Mouse (Mus musculus) forebrain, embryonic 16.5 days (tissue): Measurements from ENCODE around the gene Nicn1. TPM values are rescaled to one million over a fixed set of nuclear protein-coding genes. Genes with fewer than 3 reads are reported as not detected.
"Not testable (repeated sequence)": the region's sequence is repeated elsewhere in the genome, so short reads cannot be mapped to it uniquely, and the experiment has no call there.

Experiments
- ATAC-seq: fragments of 200-750 bp; cut with Nextera tagmentation; 2 replicates; pipeline ENCODE4 v1.8.0; 2017; ENCODE audit warnings: mild to moderate bottlenecking, moderate library complexity
- H3K27ac ChIP-seq: fragments of 300-500 bp; sonication (generic); 2 replicates; pipeline ENCODE4 v1.5.1; 2014; ENCODE audit warnings: low read length, control low read depth
- H3K27me3 ChIP-seq: fragments of 300-500 bp; sonication (generic); replicated peaks from 2 replicates; pipeline ENCODE4 v1.6.1; 2014; ENCODE audit warnings: low read length; ENCODE audit not compliant: control insufficient read depth, insufficient read depth
- H3K36me3 ChIP-seq: fragments of 300-500 bp; sonication (generic); 2 replicates; pipeline ENCODE4 v1.6.1; 2014; ENCODE audit not compliant: control insufficient read depth, insufficient read depth
- H3K4me1 ChIP-seq: fragments of 300-500 bp; sonication (generic); replicated peaks from 2 replicates; pipeline ENCODE4 v1.6.1; 2014; ENCODE audit warnings: low read length; ENCODE audit not compliant: control insufficient read depth, insufficient read depth
- H3K4me2 ChIP-seq: fragments of 300-500 bp; sonication (generic); 2 replicates; pipeline ENCODE4 v1.6.1; 2014; ENCODE audit warnings: mild to moderate bottlenecking, low read length, control low read depth
- H3K4me3 ChIP-seq: fragments of 300-500 bp; sonication (generic); replicated peaks from 2 replicates; pipeline ENCODE4 v1.5.1; 2014; ENCODE audit warnings: mild to moderate bottlenecking, low read length, control low read depth
- H3K9ac ChIP-seq: fragments of 300-500 bp; sonication (generic); replicated peaks from 2 replicates; pipeline ENCODE4 v1.6.1; 2014; ENCODE audit warnings: low read depth, low read length, control low read depth
- H3K9me3 ChIP-seq: fragments of 300-500 bp; sonication (generic); 2 replicates; pipeline ENCODE4 v1.6.1; 2016; ENCODE audit warnings: low read length; ENCODE audit not compliant: control insufficient read depth
- WGBS: fragments of 180-500 bp; shearing (Covaris S2); extraction: QIAGEN DNeasy Blood & Tissue Kit; methylation state at CpG from one replicate; pipeline ENCODE4 v1.1.7; 2014; 5-methylcytosine and 5-hydroxymethylcytosine counted together
- polyA plus RNA-seq: library from polyadenylated mRNA; unstranded; fragments of >200 nt; fragmentation: Nextera tagmentation; extraction: Ambion mirVana; gene quantifications from 2 replicates; pipeline ENCODE4 v1.2.1, GENCODE M21; 2015

The Nicn1 gene
- polyA plus RNA-seq, 1 experiment from 2014 or later, result 158 TPM

DNA sequence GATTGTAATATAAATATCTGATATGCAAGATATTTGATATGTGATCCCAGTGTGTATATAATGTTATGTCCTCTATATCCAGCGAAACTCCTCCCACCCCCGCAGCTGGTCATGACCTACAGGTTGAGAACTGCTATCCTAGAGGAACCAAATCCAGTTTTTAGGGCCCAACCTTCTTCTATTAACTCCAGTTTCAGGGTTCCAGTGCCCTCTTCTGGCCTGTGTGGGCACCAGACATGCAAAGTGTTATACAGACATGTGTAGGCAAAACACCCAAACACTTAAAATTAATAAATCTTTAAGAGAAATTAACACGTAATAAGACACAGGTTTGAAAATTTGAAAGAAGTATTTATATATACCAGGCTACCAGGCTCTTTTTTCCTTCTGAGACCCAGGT, 27.3 kb downstream of the Nicn1 start:
- no peaks in the 10 kb centered on the region for H3K4me1 ChIP-seq
- ATAC-seq, result no peak
- WGBS, result 96% methylated on average over 3 of the region's 3 CpGs
- H3K27me3 ChIP-seq, result no peaks in the 10 kb centered on the region
- no peak overlapping the region for H3K4me2 ChIP-seq
- H3K9me3 ChIP-seq, result no peaks in the 10 kb centered on the region
- H3K4me3 ChIP-seq, result no peak overlapping the region
- H3K27ac ChIP-seq, result no peak overlapping the region
- no peak overlapping the region for H3K9ac ChIP-seq
- H3K36me3 ChIP-seq, result no peaks in the 10 kb centered on the region

DNA sequence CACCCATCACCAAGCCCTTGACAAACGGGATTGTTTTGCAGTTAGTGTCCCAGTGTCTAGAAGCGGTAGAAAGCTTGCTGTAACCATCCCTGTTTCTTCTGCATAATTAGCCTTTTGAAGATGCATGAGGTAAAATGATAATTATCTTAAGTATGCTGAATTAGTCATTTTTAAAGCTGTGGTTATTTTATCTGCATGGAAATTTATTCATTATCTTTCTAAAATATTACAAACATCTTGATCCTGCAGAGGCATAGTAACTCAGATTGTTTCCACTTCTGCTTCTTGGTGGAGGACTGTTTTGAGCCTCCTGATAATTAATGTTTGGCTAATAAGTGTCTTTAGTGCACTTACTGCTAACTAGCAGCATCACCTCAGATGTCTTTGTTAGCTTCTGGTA, 28.2 kb downstream of the Nicn1 start:
- 67% methylated on average over 2 of the region's 2 CpGs for WGBS
- no peak overlapping the region for H3K9ac ChIP-seq
- no peaks in the 10 kb centered on the region for H3K9me3 ChIP-seq
- no peaks in the 10 kb centered on the region for H3K27me3 ChIP-seq
- no peaks in the 10 kb centered on the region for H3K4me1 ChIP-seq
- H3K36me3 ChIP-seq, result no peaks in the 10 kb centered on the region
- H3K4me3 ChIP-seq, result no peak overlapping the region
- ATAC-seq, result no peak
- H3K4me2 ChIP-seq, result no peak overlapping the region
- no peak overlapping the region for H3K27ac ChIP-seq

DNA sequence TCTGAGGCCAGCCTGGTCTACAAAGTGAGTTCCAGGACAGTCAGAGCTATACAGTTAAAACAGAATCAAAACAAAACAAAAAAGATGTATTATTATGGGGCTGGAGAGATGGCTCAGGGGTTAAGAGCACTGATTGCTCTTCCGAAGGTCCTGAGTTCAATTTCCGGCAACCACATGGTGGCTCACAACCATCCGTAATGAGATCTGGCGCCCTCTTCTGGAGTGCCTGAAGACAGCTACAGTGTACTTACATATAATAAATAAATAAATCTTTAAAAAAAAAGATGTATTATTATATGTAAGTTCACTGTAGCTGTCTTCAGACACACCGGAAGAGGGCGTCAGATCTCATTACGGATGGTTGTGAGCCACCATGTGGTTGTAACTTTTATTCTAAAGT, 31.8 kb downstream of the Nicn1 start:
- 92% methylated on average over 7 of the region's 7 CpGs for WGBS
- not testable (repeated sequence) for H3K4me3 ChIP-seq, H3K9me3 ChIP-seq, H3K27me3 ChIP-seq, H3K27ac ChIP-seq, H3K4me1 ChIP-seq, H3K9ac ChIP-seq, H3K4me2 ChIP-seq, ATAC-seq, H3K36me3 ChIP-seq

DNA sequence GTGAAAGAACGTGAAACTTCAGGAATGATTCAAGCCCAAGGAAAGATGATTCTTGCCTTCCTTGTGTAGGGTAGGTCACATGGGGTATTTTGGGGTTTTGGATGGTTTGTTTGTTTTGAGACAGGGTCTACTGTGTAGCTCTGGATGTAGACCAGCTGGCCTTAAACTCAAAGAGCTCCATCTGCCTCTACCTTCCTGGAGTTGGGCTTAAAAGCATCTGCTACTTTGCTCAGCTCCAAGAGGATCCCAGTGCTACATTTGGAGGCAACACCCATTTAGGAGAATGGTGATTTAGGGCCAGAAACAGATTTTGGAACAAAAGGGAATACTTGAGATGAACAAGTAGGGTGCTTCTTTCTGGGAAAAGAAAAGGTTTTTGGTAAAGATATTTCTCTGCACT, 34.6 kb downstream of the Nicn1 start:
- Histone ChIP-seq H3K4me3 (no peak overlapping the region), H3K27me3 (no peaks in the 10 kb centered on the region), H3K4me2 (no peak overlapping the region), H3K9ac (no peak overlapping the region), H3K9me3 (no peaks in the 10 kb centered on the region), H3K36me3 (peaks cover 8% of the 10 kb centered on the region), H3K27ac (no peak overlapping the region), H3K4me1 (no peaks in the 10 kb centered on the region)
- ATAC-seq, result no peak
- 95% methylated on average over 1 of the region's 1 CpGs for WGBS

DNA sequence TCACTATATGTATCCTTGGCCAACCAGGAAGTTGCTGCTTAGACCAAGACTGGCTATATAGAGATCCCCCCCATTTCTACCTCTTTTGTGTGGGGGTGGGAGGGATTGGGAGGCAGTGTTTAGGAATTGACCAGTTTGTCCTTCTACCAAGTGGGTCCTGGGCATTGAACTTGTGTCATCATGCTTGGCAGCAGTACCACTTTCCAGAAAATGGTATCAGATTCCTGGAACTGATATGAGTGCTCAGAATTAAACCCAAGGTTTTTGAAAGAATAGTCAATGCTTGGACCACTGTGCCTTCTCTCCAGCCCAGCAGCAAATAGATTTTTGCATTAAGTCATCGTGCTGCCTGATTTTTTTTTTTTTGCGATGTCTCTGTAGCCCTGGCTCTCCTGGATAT, 35.6 kb downstream of the Nicn1 start:
- Histone ChIP-seq H3K4me3 (no peak overlapping the region), H3K27ac (no peak overlapping the region), H3K4me2 (no peak overlapping the region), H3K27me3 (no peaks in the 10 kb centered on the region), H3K9ac (no peak overlapping the region), H3K36me3 (peaks cover 9% of the 10 kb centered on the region), H3K9me3 (no peaks in the 10 kb centered on the region), H3K4me1 (no peaks in the 10 kb centered on the region)
- ATAC-seq, result no peak
- WGBS, result 95% methylated on average over 2 of the region's 2 CpGs

DNA sequence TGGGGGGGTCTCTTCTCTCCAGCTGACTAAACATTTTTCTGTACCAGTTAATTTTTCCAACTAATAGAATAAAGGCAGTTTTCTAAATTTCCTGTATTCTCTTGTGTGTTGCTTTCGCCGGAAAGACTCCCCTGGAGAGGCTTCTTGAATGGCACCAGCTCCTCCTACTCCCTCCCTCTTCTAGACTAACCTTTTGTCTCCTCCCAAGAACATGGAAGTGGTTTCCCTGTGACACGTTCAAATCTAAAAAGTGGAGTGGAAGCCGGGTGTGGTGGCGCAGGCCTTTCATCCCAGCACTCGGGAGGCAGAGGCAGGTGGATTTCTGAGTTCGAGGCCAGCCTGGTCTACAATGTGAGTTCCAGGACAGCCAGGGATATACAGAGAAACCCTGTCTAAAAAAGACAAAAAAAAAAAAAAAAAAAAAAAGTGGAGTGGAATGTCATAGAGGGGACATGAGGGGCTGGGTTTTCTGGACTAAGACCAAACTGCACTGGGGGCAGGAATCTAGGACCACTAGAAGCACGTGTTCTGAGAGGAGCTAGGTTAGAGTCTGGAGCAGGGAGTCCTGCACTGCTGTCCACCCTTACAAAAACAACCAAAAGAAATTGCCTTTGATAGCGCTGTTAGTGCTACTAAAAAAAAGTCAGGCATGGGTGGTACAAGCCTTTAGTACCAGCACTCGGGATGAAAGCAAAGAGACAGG, 47.8 kb downstream of the Nicn1 start:
- H3K4me3 ChIP-seq, result no peak overlapping the region
- no peak overlapping the region for H3K9ac ChIP-seq
- peaks cover 16% of the 10 kb centered on the region for H3K4me1 ChIP-seq
- no peak for ATAC-seq
- H3K27ac ChIP-seq, result peak overlapping the region; percentile 88
- H3K27me3 ChIP-seq, result no peaks in the 10 kb centered on the region
- 55% methylated on average over 10 of the region's 10 CpGs for whole genome bisulfite sequencing
- peak overlapping the region; percentile 73 for H3K4me2 ChIP-seq
- no peaks in the 10 kb centered on the region for H3K9me3 ChIP-seq
- H3K36me3 ChIP-seq, result peaks cover 13% of the 10 kb centered on the region

DNA sequence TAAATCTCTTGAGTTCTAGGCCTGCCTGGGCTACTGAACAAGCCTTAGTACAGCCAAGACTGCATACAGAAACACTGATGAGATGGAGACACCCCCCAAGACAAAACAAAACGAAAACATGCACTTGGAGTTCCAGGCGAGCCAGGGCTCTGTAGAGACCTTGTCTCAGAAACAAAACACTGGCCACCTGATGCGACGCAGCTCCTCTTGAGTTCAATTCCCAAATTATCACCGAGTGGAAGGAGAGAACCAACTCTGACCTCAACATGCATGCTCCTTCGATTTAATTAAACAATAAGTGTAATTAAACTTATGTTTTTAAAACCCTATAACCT, 48.3 kb downstream of the Nicn1 start:
- peak overlapping the region; percentile 88 for H3K27ac ChIP-seq
- H3K9me3 ChIP-seq, result no peaks in the 10 kb centered on the region
- no peak for ATAC-seq
- WGBS, result 32% methylated on average over 6 of the region's 6 CpGs
- H3K4me2 ChIP-seq, result peak overlapping the region; percentile 73
- H3K36me3 ChIP-seq, result peaks cover 13% of the 10 kb centered on the region
- no peaks in the 10 kb centered on the region for H3K27me3 ChIP-seq
- peak overlapping the region; percentile 83 for H3K9ac ChIP-seq
- H3K4me1 ChIP-seq, result peaks cover 16% of the 10 kb centered on the region
- H3K4me3 ChIP-seq, result peak overlapping the region; percentile 63

DNA sequence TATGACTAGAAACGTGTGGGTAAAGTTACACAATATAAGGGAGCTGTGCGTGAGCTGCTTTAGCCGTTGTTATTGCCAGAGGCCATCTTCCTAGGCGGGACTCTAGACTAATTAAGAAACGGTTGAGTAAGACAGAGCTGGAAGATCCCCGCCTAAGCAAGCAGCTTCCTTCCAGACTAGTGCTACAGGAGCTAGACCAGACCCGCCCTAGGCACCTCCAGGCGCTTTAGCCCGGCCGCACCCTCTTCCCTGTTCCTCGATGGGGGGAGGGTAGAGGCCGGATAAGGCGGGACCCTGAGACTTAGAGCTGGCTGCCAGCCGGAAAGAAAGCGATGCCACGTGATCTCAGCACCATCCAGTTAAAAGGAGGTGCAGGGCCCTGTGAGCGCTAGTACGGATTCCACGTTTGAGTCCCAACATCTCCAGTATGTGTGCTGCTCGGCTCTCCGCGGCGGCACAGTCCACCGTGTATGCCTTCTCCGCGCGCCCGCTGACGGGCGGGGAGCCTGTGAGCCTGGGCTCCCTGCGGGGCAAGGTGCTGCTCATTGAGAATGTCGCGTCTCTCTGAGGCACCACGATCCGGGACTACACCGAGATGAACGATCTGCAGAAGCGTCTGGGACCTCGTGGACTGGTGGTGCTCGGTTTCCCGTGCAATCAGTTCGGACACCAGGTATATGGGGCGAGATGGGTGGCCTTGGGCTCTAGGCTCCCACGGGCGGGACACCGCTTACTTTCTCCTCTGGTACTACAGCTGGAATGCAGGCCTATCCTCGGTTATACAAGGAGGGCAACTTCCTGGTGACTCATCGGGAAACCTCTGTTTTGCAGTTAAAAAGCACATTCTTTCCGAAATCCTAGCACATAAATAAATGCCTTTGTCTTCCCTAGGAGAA, 48.9 kb downstream of the Nicn1 start, which contains the start of gene Gpx1:
Gpx1 (plus strand) TSS at position 18 of the 896 bp plus-strand sequence.
- Histone ChIP-seq H3K4me2 (peak within 1 kb of the TSS; percentile 73), H3K4me3 (peak within 1 kb of the TSS; percentile 63), H3K4me1 (peaks cover 16% of the 10 kb centered on the region), H3K36me3 (peaks cover 11% of the 10 kb centered on the region), H3K27me3 (no peaks in the 10 kb centered on the region), H3K27ac (peak within 1 kb of the TSS; percentile 88), H3K9me3 (no peaks in the 10 kb centered on the region), H3K9ac (peak within 1 kb of the TSS; percentile 83)
- ATAC-seq, result peak; percentile 97
- under 1% methylated on average over 49 of the region's 49 CpGs for WGBS

DNA sequence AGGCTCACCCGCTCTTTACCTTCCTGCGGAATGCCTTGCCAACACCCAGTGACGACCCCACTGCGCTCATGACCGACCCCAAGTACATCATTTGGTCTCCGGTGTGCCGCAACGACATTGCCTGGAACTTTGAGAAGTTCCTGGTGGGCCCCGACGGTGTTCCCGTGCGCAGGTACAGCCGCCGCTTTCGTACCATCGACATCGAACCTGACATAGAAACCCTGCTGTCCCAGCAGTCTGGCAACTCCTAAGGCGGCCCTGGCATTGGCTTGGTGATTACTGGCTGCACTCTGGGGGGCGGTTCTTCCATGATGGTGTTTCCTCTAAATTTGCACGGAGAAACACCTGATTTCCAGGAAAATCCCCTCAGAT, 49.6 kb downstream of the Nicn1 start:
- no peaks in the 10 kb centered on the region for H3K27me3 ChIP-seq
- WGBS, result 13% methylated on average over 20 of the region's 20 CpGs
- peak overlapping the region; percentile 63 for H3K4me3 ChIP-seq
- no peak for ATAC-seq
- peak overlapping the region; percentile 88; the same call in 1 of the 2 replicates for H3K27ac ChIP-seq
- no peaks in the 10 kb centered on the region for H3K9me3 ChIP-seq
- H3K4me2 ChIP-seq, result peak overlapping the region; percentile 73
- peaks cover 16% of the 10 kb centered on the region for H3K4me1 ChIP-seq
- peaks cover 7% of the 10 kb centered on the region; the same call in 1 of the 2 replicates for H3K36me3 ChIP-seq
- H3K9ac ChIP-seq, result peak overlapping the region; percentile 83
